Mouse (Mus musculus) gastrocnemius, postnatal 14 days (tissue): Measurements from ENCODE around the gene Gm21663. TPM values are rescaled to one million over a fixed set of nuclear protein-coding genes. Genes with fewer than 3 reads are reported as not detected.
"Not testable (repeated sequence)": the region's sequence is repeated elsewhere in the genome, so short reads cannot be mapped to it uniquely, and the experiment has no call there.

ENCODE experiments used
- DNase-seq: peaks from one replicate; pipeline ENCODE4 v3.0.0; 2021; ENCODE audit warnings: mixed read lengths
- intact Hi-C: fragments of 180-260 bp; cut with DNase I; formaldehyde crosslinking; loops from one replicate; pipeline ENCODE4 v1.15.1; 2025; ENCODE audit warnings: low total_unique reads
- long read RNA-seq, 2 experiments: library from polyadenylated mRNA; stranded (forward); transcript quantifications; one replicate each; pipeline ENCODE4 v2.0.0; 2021
- total RNA-seq, 2 experiments: library from RNA; stranded (reverse); gene quantifications; 2 replicates each; pipeline ENCODE4 v1.2.3; 2021

Gene Gm21663
- total RNA-seq = not detected
- long read RNA-seq, experiment 1 = 0 reads
- long read RNA-seq, experiment 2 = 0 reads

DNA sequence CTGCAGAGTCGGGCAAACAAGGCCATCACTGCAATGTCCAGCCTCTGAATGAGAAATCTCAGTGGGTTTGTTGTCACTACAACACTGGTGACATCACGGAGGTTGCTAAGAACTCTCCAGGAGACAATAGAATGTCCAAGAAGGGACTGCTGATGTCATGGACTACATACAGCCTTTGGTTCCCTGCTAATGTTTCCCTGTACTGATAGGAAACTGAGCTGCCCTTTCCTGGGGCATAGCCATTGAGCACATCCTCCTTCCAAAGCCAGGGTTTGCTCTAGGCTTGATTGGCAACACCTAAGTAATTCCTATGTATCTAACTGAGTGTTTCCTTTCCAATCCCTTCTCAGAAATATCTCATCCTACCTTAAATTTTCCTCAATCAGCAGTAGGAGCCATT is at the start of gene Gm21663:
Gene Gm21663 (minus strand): TSS at position 101 of the 400 bp plus-strand sequence.
- DNase-seq, intact Hi-C loops: not testable (repeated sequence)

DNA sequence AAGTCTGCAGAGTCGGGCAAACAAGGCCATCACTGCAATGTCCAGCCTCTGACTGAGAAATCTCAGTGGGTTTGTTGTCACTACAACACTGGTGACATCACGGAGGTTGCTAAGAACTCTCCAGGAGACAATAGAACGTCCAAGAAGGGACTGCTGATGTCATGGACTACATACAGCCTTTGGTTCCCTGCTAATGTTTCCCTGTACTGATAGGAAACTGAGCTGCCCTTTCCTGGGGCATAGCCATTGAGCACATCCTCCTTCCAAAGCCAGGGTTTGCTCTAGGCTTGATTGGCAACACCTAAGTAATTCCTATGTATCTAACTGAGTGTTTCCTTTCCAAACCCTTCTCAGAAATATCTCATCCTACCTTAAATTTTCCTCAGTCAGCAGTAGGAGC is 46.4 kb upstream of the Gm21663 start, which contains the start of gene Gm21698:
Gene Gm21698 (minus strand): TSS at position 101 of the 400 bp plus-strand sequence.
- intact Hi-C loops, DNase-seq: not testable (repeated sequence)

DNA sequence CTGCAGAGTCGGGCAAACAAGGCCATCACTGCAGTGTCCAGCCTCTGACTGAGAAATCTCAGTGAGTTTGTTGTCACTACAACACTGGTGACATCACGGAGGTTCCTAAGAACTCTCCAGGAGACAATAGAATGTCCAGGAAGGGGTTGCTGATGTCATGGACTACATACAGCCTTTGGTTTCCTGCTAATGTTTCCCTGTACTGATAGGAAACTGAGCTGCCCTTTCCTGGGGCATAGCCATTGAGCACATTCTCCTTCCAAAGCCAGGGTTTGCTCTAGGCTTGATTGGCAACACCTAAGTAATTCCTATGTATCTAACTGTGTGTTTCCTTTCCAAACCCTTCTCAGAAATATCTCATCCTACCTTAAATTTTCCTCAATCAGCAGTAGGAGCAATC is 30.4 kb upstream of the Gm21663 start, which contains the start of gene Gm21680:
Gene Gm21680 (minus strand): TSS at position 101 of the 400 bp plus-strand sequence.
- DNase-seq, intact Hi-C loops: not testable (repeated sequence)

DNA sequence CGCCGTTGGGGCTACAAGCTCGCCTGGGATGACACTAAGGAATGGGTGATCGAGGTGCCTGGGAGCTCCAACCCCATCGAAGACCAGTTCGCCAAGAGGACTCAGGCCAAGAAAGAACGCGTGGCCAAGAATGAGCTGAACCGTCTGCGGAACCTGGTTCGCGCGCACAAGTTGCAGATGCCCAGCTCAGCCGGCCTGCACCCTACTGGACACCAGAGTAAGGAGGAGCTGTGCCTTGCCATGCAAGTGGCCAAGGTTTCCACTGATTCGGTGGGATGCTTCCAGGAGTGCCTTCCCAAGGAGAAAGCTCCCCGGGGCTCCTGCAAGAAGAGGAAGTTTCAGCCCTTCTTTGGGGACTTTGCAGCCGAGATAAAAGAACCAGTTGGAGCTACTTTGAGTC is 14.9 kb upstream of the Gm21663 start:
- DNase-seq, intact Hi-C loops: not testable (repeated sequence)

DNA sequence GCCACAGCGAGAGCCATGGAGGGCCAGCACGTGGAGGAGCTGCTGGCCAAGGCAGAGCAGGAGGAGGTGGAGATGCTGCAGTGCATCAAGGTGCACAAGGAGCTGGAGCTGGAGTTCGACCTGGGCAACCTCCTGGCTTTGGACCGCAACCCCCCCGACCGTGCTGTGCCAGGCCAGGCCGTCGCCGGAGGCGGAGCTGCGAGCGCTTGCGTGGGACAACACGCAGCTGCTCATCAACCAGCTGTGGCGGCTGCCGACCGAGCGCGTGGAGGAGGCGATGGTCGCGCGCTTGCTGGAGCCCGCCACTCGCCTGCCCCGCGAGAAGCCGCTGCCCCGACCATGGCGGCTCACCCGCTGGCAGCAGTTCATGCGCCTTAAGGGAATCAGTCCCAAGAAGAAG is 14.4 kb upstream of the Gm21663 start:
- DNase-seq, intact Hi-C loops: not testable (repeated sequence)

DNA sequence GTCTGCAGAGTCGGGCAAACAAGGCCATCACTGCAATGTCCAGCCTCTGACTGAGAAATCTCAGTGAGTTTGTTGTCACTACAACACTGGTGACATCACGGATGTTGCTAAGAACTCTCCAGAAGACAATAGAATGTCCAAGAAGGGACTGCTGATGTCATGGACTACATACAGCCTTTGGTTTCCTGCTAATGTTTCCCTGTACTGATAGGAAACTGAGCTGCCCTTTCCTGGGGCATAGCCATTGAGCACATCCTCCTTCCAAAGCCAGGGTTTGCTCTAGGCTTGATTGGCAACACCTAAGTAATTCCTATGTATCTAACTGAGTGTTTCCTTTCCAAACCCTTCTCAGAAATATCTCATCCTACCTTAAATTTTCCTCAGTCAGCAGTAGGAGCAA is 12.1 kb upstream of the Gm21663 start, which contains the start of gene Gm21671:
Gene Gm21671 (minus strand): TSS at position 101 of the 400 bp plus-strand sequence.
- DNase-seq, intact Hi-C loops: not testable (repeated sequence)

DNA sequence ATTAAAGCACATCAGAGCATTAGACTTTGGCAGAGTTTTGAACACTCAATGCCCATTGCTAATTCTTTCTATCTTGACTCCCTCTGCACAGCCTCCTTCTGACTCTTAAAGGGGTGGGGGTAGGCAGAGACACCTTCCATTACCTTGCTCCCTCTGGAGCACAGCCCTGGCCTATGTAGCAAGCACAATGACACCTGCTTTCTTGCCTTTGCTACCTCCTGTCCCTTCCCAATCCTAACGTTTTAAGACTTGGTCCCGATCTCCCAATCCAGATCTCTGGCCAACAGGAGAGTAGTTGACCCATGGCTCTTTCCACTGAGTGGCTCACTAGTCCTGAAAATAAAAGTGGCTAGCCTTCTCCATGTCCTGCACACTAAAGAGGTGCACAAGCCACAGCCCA is 3.2 kb upstream of the Gm21663 start:
- intact Hi-C loops, DNase-seq: not testable (repeated sequence)

DNA sequence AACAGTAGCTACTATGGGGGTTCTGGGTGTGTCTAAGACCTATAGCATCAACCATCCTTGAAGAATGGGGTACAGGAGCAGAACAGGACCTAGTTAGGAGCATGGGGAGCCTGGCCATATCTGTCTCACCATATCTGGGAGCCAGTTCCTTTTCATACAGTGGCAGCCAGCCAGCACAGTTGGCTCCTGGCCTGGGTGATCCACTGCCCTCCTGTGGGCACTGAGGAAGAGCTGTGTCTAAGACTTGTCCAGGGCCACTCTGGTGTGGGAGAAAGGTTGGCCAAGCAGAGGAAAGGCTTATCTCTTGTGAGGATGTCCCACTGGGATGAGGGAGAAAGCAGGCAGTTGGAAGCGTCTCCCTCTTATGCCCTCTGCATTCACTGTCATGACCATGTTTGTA is 50.9 kb downstream of the Gm21663 start:
- peak; percentile 15 for DNase-seq
- intact Hi-C loops = no loop called here

DNA sequence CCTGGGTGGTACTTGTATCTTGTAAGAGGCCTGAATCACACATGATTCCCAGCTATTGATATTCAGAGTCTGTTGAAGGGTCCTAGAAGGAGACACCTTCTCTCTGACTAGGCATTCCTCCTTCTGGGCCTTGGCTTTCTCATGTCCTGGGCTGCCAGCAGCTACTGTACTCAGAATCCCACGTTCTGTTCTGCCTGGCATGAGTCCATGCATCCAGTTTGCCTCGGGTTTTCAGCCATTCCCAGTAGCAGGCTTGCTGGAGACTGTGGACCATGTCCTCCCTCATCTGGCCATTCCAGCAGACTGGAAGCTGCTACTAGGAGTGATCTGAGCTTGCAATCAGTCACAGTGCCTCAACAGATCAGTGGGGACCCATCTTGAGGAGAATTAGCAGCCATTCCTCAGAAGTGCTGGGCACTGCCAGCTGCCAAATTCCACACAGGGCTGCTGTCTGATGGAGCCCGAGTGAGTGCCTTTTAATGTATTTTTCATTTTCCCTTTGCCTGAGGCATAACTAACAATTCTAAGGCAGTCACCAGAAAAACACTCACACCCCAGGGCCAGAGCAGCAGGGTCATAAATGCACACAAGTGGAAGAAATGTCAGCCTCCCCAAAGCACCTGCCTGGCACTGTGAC is 52.3 kb downstream of the Gm21663 start:
- DNase-seq = no peak
- intact Hi-C loops = no loop called here

DNA sequence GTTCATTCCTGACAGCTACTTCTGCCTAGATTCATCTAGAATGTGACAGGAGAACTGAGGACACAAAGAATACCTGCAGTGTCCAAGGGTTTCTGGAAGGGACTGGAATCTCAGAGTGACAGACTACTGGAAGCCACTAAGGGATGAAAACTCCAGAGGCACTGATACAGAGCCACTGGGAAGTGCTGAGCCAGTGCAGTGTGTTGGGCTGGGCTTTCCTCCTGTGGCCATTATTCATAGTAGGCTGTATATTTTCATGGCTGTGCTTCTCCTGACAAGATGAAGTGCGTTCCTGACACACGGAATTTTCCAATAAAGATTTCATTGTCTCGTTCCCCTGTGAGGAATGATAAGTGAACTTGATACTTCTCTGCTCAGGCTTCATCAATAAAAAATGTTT is 55.5 kb downstream of the Gm21663 start:
- intact Hi-C loops = no loop called here
- no peak for DNase-seq

Other genes starting within 250 kb of the Gm21663 start
- 1 to 10 TPM; 1.6 to 1.8 TPM for gene Xrcc2, start 236.6 kb downstream of the Gm21663 start, total RNA-seq
- 1 to 10 TPM; 1.1 to 1.5 TPM for gene Actr3b, start 182.4 kb downstream of the Gm21663 start, total RNA-seq
- gene Gm21671, start 12.0 kb upstream of the Gm21663 start, total RNA-seq = not detected
- not detected for gene Gm21680, start 30.3 kb upstream of the Gm21663 start, total RNA-seq
- not detected for gene Gm21698, start 46.3 kb upstream of the Gm21663 start, total RNA-seq
- gene Gm1979, start 62.4 kb upstream of the Gm21663 start, total RNA-seq = not detected
- gene Gm5862, start 80.5 kb upstream of the Gm21663 start, total RNA-seq = not detected
- gene Speer4a, start 97.2 kb upstream of the Gm21663 start, total RNA-seq = not detected
- not detected for gene Gm7347, start 116.2 kb upstream of the Gm21663 start, total RNA-seq
- gene Gm10471, start 146.9 kb upstream of the Gm21663 start, total RNA-seq = not detected
- not detected for gene 5031410I06Rik, start 163.0 kb upstream of the Gm21663 start, total RNA-seq
- gene Gm10220, start 179.0 kb upstream of the Gm21663 start, total RNA-seq = not detected